Mouse (Mus musculus): ENCODE data around the gene Bfsp2. TPM values are rescaled to one million over a fixed set of nuclear protein-coding genes. Genes with fewer than 3 reads are reported as not detected.

Gene Bfsp2
- polyA plus RNA-seq (2014; fragmentation: Nextera tagmentation; extraction: Ambion mirVana) = 0.25 and 0.60 TPM in 2 replicates

- 71% methylated on average over 9 of the region's 9 CpGs for WGBS (ENCODE audit: insufficient replicate concordance)
- Histone ChIP-seq H3K36me3 (ENCODE audit: control insufficient read depth, insufficient read depth, low read length) (no peaks in the 10 kb centered on the region), H3K9me3 (replicated peaks; ENCODE audit: control insufficient read depth, low read length) (no peaks in the 10 kb centered on the region), H3K4me1 (ENCODE audit: control insufficient read depth, insufficient read depth, low read length) (peaks cover 20% of the 10 kb centered on the region), H3K9ac (ENCODE audit: low read depth, low read length) (0 out of 2 replicates have a peak within 1 kb of the TSS, but pooled peaks have one; percentile 39), H3K27ac (ENCODE audit: low read depth, low read length) (peak within 1 kb of the TSS; percentile 59), H3K4me2 (no peak within 1 kb of the TSS; the same call in 1 of the 2 replicates), H3K4me3 (ENCODE audit: low read depth, low read length) (no peak within 1 kb of the TSS), H3K27me3 (ENCODE audit: control insufficient read depth, insufficient read depth, low read length) (no peaks in the 10 kb centered on the region)
- ATAC-seq (replicated peaks; ENCODE audit: insufficient number of reproducible peaks, low FRiP score, low TSS enrichment) = no peak
These were observed at the start of gene Bfsp2 for GRCm38 (mm10) chr9:103480044-103480576. Gene Bfsp2 (minus strand): TSS chr9:103480420.

DNA sequence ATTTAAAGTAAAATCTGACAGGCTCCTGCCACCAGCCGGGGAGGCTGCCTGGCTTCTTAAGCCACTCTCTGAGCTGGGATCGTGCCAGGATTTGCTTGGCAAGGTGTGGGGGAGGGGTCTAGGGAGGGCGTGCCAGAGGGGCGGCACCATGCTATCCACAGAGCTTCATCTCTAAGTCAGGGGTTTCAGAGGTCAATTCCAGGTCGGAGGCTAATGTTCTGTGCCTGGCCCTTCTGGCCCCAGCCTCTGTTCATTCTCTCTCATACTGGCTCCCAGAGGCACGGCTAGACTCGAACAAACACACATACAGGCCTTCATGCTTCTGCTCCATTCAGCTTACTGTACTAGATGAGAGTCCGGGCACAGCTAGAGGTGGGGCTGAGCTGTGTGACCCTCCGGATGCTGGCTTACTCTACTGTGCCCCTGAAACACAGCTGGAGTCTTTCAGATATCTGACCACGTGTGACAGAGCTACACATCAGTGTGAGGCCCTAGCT is 44.9 kb upstream of the Bfsp2 start:
- Histone ChIP-seq H3K36me3 (ENCODE audit: control insufficient read depth, insufficient read depth, low read length) (no peaks in the 10 kb centered on the region), H3K9me3 (replicated peaks; ENCODE audit: control insufficient read depth, low read length) (no peaks in the 10 kb centered on the region), H3K4me2 (no peak overlapping the region), H3K27ac (ENCODE audit: low read depth, low read length) (0 out of 2 replicates have a peak overlapping the region, but pooled peaks have one; percentile 50), H3K4me3 (ENCODE audit: low read depth, low read length) (no peak overlapping the region), H3K27me3 (ENCODE audit: control insufficient read depth, insufficient read depth, low read length) (no peaks in the 10 kb centered on the region), H3K4me1 (ENCODE audit: control insufficient read depth, insufficient read depth, low read length) (peaks cover 10% of the 10 kb centered on the region), H3K9ac (ENCODE audit: low read depth, low read length) (no peak overlapping the region)
- 30% methylated on average over 10 of the region's 10 CpGs for WGBS (ENCODE audit: insufficient replicate concordance)
- ATAC-seq (replicated peaks; ENCODE audit: insufficient number of reproducible peaks, low FRiP score, low TSS enrichment) = no peak; the same call in 1 of the 2 replicates

DNA sequence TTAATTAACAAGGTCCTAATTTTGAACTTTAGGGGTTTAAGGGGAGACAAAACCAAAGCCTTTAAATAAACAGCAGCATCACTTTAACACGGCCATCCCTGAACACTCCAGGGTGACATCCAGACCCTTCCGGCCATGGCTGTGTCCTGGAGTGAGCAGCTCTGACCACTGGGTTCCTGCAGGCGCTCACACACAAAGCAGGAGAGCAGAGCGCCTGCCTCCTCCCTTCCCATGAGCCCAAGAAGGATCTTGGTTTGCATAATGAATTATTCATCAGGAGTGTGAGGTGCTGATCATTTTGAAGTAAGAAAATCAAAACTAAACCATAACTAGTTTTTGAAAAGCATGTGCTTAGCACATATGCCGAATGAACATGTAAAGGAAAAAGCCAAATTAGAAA is 44.4 kb upstream of the Bfsp2 start:
- H3K27me3 ChIP-seq (ENCODE audit: control insufficient read depth, insufficient read depth, low read length) = no peaks in the 10 kb centered on the region
- peaks cover 10% of the 10 kb centered on the region for H3K4me1 ChIP-seq (ENCODE audit: control insufficient read depth, insufficient read depth, low read length)
- H3K27ac ChIP-seq (ENCODE audit: low read depth, low read length) = no peak overlapping the region
- no peak for ATAC-seq (replicated peaks; ENCODE audit: insufficient number of reproducible peaks, low FRiP score, low TSS enrichment)
- no peaks in the 10 kb centered on the region for H3K9me3 ChIP-seq (replicated peaks; ENCODE audit: control insufficient read depth, low read length)
- no peaks in the 10 kb centered on the region for H3K36me3 ChIP-seq (ENCODE audit: control insufficient read depth, insufficient read depth, low read length)
- WGBS (ENCODE audit: insufficient replicate concordance) = 45% methylated on average over 5 of the region's 5 CpGs
- H3K4me2 ChIP-seq = no peak overlapping the region
- H3K9ac ChIP-seq (ENCODE audit: low read depth, low read length) = no peak overlapping the region
- no peak overlapping the region for H3K4me3 ChIP-seq (ENCODE audit: low read depth, low read length)

DNA sequence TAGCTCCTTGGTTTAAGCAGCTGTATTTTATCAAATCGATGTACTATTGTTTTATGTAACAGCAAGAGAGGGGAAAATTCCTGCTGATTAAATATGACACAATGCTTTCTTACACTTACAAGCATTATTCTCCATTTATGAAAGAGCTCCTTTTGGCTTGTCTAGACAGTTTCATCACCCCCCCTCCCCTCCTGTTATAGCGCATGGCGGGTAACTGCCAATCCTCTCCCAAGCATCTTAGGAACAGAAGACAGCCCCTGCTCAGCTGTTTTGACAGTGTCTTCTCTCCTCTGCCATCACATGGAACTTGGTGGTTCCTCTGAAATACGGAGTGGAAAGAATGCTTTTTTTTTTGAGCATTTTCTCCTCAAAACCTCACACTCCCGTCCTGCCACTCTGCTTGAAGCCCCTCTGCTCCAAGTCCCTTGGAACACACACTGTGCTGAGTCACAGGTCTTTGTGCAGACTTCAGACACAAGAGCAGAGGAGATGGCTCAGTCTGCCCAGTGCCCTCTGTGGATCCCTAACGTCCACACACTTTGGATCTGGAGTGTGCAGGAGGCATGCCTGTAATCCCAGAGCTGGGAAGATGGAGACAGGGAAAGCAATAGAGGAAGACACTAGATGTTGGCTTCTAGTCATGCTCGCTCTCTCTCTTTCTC is 43.7 kb upstream of the Bfsp2 start:
- Histone ChIP-seq H3K9ac (ENCODE audit: low read depth, low read length) (no peak overlapping the region), H3K4me1 (ENCODE audit: control insufficient read depth, insufficient read depth, low read length) (peaks cover 10% of the 10 kb centered on the region), H3K4me2 (no peak overlapping the region), H3K27ac (ENCODE audit: low read depth, low read length) (no peak overlapping the region), H3K9me3 (replicated peaks; ENCODE audit: control insufficient read depth, low read length) (no peaks in the 10 kb centered on the region; the same call in 1 of the 2 replicates), H3K27me3 (ENCODE audit: control insufficient read depth, insufficient read depth, low read length) (no peaks in the 10 kb centered on the region), H3K36me3 (ENCODE audit: control insufficient read depth, insufficient read depth, low read length) (no peaks in the 10 kb centered on the region), H3K4me3 (ENCODE audit: low read depth, low read length) (no peak overlapping the region)
- 66% methylated on average over 7 of the region's 7 CpGs for WGBS (ENCODE audit: insufficient replicate concordance)
- ATAC-seq (replicated peaks; ENCODE audit: insufficient number of reproducible peaks, low FRiP score, low TSS enrichment) = no peak

DNA sequence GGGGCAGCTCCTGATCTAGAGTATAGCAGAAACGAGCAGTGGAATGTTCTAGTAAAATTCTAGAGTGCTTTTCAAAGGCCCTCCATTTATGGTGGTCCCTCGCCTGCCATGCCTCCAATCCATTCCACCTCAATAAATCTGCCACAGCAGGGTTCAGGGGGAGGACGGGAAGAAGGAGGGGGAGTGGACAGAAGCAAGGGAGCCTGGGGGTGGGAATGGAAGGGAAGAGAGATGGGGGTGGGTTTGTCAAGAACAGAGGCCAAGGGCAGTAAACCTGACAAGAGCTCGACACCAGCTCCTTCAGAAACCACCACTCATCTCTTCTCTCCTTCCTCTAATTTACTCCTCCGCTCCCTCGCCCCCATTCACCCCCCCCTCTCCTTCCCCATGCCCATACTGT is 42.8 kb upstream of the Bfsp2 start:
- no peaks in the 10 kb centered on the region for H3K27me3 ChIP-seq (ENCODE audit: control insufficient read depth, insufficient read depth, low read length)
- ATAC-seq (replicated peaks; ENCODE audit: insufficient number of reproducible peaks, low FRiP score, low TSS enrichment) = no peak
- H3K9ac ChIP-seq (ENCODE audit: low read depth, low read length) = no peak overlapping the region
- H3K4me1 ChIP-seq (ENCODE audit: control insufficient read depth, insufficient read depth, low read length) = peaks cover 10% of the 10 kb centered on the region
- H3K4me3 ChIP-seq (ENCODE audit: low read depth, low read length) = no peak overlapping the region
- 55% methylated on average over 6 of the region's 6 CpGs for WGBS (ENCODE audit: insufficient replicate concordance)
- no peak overlapping the region for H3K27ac ChIP-seq (ENCODE audit: low read depth, low read length)
- H3K4me2 ChIP-seq = no peak overlapping the region
- no peaks in the 10 kb centered on the region for H3K36me3 ChIP-seq (ENCODE audit: control insufficient read depth, insufficient read depth, low read length)
- no peaks in the 10 kb centered on the region; the same call in 1 of the 2 replicates for H3K9me3 ChIP-seq (replicated peaks; ENCODE audit: control insufficient read depth, low read length)

DNA sequence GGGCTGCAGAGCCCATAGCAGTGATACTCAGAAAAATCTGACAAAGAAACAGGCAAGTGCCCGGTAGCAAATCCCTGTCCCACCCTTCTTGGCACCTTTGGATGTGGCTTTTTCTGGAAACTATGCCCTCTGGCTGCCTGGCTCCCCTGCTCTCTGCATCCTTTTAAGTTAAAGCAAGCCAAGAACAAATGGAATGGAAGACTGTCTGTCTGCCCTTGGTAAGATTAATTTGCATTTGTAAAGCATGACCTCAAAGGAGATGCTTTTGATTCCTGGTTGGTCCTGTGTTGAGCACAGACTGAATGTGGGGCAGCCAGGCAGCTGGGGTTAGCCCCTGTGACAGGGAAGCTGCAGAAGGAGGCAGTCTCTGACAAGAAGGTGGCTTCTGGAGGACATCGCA is 33.7 kb upstream of the Bfsp2 start:
- no peak overlapping the region for H3K27ac ChIP-seq (ENCODE audit: low read depth, low read length)
- H3K27me3 ChIP-seq (ENCODE audit: control insufficient read depth, insufficient read depth, low read length) = no peaks in the 10 kb centered on the region
- WGBS (ENCODE audit: insufficient replicate concordance) = 82% methylated on average over 2 of the region's 2 CpGs
- H3K4me2 ChIP-seq = no peak overlapping the region
- H3K9me3 ChIP-seq (replicated peaks; ENCODE audit: control insufficient read depth, low read length) = no peaks in the 10 kb centered on the region; the same call in 1 of the 2 replicates
- no peak overlapping the region for H3K4me3 ChIP-seq (ENCODE audit: low read depth, low read length)
- ATAC-seq (replicated peaks; ENCODE audit: insufficient number of reproducible peaks, low FRiP score, low TSS enrichment) = no peak
- no peaks in the 10 kb centered on the region for H3K36me3 ChIP-seq (ENCODE audit: control insufficient read depth, insufficient read depth, low read length)
- H3K4me1 ChIP-seq (ENCODE audit: control insufficient read depth, insufficient read depth, low read length) = no peaks in the 10 kb centered on the region
- no peak overlapping the region for H3K9ac ChIP-seq (ENCODE audit: low read depth, low read length)

DNA sequence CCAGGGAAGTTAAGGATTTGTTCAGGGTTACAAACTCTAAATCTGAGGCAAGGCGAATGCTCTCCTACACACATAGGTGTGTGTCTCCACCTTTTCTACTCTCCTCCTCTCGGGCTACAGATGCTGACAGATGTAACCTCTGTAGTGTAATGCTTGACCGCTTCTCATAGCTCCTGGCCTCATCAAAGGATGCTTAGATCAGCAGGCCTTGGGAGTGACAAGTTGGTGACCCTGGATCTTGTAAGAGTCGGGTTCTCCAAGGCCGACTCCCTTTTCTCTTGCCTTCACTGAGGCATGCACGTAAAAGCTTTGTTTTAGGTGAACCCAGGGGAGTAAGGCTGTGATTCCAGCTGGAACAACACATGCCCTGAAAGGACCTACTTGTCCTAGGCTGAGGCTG is 32.0 kb upstream of the Bfsp2 start:
- Histone ChIP-seq H3K4me1 (ENCODE audit: control insufficient read depth, insufficient read depth, low read length) (peaks cover 5% of the 10 kb centered on the region), H3K27me3 (ENCODE audit: control insufficient read depth, insufficient read depth, low read length) (no peaks in the 10 kb centered on the region), H3K9ac (ENCODE audit: low read depth, low read length) (no peak overlapping the region), H3K4me3 (ENCODE audit: low read depth, low read length) (no peak overlapping the region), H3K9me3 (replicated peaks; ENCODE audit: control insufficient read depth, low read length) (no peaks in the 10 kb centered on the region), H3K27ac (ENCODE audit: low read depth, low read length) (no peak overlapping the region), H3K4me2 (no peak overlapping the region), H3K36me3 (ENCODE audit: control insufficient read depth, insufficient read depth, low read length) (no peaks in the 10 kb centered on the region)
- WGBS (ENCODE audit: insufficient replicate concordance) = 79% methylated on average over 6 of the region's 6 CpGs
- no peak for ATAC-seq (replicated peaks; ENCODE audit: insufficient number of reproducible peaks, low FRiP score, low TSS enrichment)

DNA sequence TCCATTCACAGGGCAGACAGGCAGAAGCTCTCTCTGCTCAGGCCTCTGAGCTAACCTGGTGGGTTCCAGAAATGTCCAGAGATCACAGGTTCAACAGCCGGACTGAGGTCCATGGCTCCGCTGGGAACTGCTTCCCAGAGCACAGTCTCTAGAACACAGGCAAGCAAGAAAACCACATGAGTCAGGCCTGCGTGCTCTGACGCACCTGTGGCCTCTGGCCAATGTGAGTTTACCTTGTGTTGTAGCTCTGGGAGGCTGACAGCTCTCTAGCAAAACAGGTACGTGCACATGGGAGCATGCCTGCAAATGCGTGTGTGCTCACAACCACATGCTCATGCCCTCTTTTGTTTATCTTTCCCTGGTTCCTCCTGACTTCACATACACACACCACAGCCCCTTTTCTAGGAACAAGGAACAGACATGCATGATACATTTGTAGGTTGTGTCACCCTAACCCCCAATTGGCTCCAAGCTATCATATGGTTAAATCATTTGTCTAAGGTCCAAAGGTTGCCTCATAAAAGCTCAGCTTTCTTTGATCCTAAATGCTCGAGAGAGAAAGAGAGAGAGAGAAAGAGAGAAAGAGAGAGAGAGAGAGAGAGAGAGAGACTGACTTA is 26.9 kb upstream of the Bfsp2 start:
- Histone ChIP-seq H3K4me2 (no peak overlapping the region), H3K4me3 (ENCODE audit: low read depth, low read length) (no peak overlapping the region), H3K27me3 (ENCODE audit: control insufficient read depth, insufficient read depth, low read length) (no peaks in the 10 kb centered on the region), H3K4me1 (ENCODE audit: control insufficient read depth, insufficient read depth, low read length) (peaks cover 14% of the 10 kb centered on the region), H3K27ac (ENCODE audit: low read depth, low read length) (no peak overlapping the region), H3K9me3 (replicated peaks; ENCODE audit: control insufficient read depth, low read length) (no peaks in the 10 kb centered on the region), H3K36me3 (ENCODE audit: control insufficient read depth, insufficient read depth, low read length) (no peaks in the 10 kb centered on the region), H3K9ac (ENCODE audit: low read depth, low read length) (no peak overlapping the region)
- WGBS (ENCODE audit: insufficient replicate concordance) = 77% methylated on average over 7 of the region's 7 CpGs
- no peak for ATAC-seq (replicated peaks; ENCODE audit: insufficient number of reproducible peaks, low FRiP score, low TSS enrichment)
